Mouse (Mus musculus): ENCODE data around the gene Eml6.

- TF ChIP-seq POLR2A (IDR thresholded peaks at IDR 0.05; ENCODE audit: extremely low read depth, insufficient read depth, low read length) (no peak), CTCF (IDR thresholded peaks at IDR 0.05; ENCODE audit: low read depth, low read length) (no peak)
These were observed 267.2 kb downstream of the Eml6 start for GRCm38 (mm10) chr11:29758617-29759016.
